Mouse (Mus musculus) hematopoietic stem cell, adult 5-6 weeks (primary cell): ENCODE results near the gene Acap2. TPM values are rescaled to one million over a fixed set of nuclear protein-coding genes. Genes with fewer than 3 reads are reported as not detected.

Source experiments
- ATAC-seq, 2 experiments: fragments of 125-278 bp in 1 of 2; replicated peaks in 1 of 2; 2 replicates each; pipeline ENCODE4 v1.8.0; 2016 to 2017; ENCODE audit warnings: inconsistent platforms in 2 of 2, mild to moderate bottlenecking in 2 of 2, moderate number of reproducible peaks in 2 of 2, low read depth in 1 of 2, moderate TSS enrichment in 1 of 2; ENCODE audit not compliant: low FRiP score in 2 of 2, poor library complexity in 2 of 2, severe bottlenecking in 2 of 2, insufficient read depth in 1 of 2, low TSS enrichment in 1 of 2
- total RNA-seq: library from RNA; stranded (forward); fragments of 172-1452, 232-1000 nt; gene quantifications from 2 replicates; pipeline ENCODE4 v1.2.3, GENCODE M21; 2017

Gene Acap2
- total RNA-seq, 1 experiment from 2014 or later = 44.5 TPM

GRCm38 (mm10) chr16:31213463-31213862 lies 12.4 kb upstream of the Acap2 start:
- no peak for ATAC-seq

- ATAC-seq = no peak
Observed at GRCm38 (mm10) chr16:31211503-31211902, 10.5 kb upstream of the Acap2 start.

GRCm38 (mm10) chr16:31210453-31210852 lies 9.4 kb upstream of the Acap2 start:
- ATAC-seq = peak in 1 of 2 experiments; percentile 29; a peak in 1 of 4 replicates

GRCm38 (mm10) chr16:31209911-31210310 lies 8.9 kb upstream of the Acap2 start:
- ATAC-seq = peak; percentile 91 to 94

GRCm38 (mm10) chr16:31205726-31206125 lies 4.7 kb upstream of the Acap2 start:
- ATAC-seq = no peak

GRCm38 (mm10) chr16:31205187-31205586 lies 4.1 kb upstream of the Acap2 start:
- no peak for ATAC-seq

GRCm38 (mm10) chr16:31204216-31204615 lies 3.2 kb upstream of the Acap2 start:
- no peak for ATAC-seq

- ATAC-seq = no peak
Observed at GRCm38 (mm10) chr16:31201704-31202103, 659 bp upstream of the Acap2 start.

GRCm38 (mm10) chr16:31199926-31200789 lies 887 bp downstream of the Acap2 start:
- peak; percentile 5 to 34; a peak in 2 of 4 replicates for ATAC-seq

GRCm38 (mm10) chr16:31199591-31199925 lies 1.5 kb downstream of the Acap2 start:
- ATAC-seq = no peak

GRCm38 (mm10) chr16:31196971-31197370 lies 4.1 kb downstream of the Acap2 start:
- no peak for ATAC-seq

GRCm38 (mm10) chr16:31192526-31192925 lies 8.5 kb downstream of the Acap2 start:
- ATAC-seq = no peak

- peak; percentile 95 to 97 for ATAC-seq
Observed at GRCm38 (mm10) chr16:31191818-31192217, 9.2 kb downstream of the Acap2 start.

- ATAC-seq = no peak
Observed at GRCm38 (mm10) chr16:31190426-31190825, 10.6 kb downstream of the Acap2 start.

- no peak for ATAC-seq
Observed at GRCm38 (mm10) chr16:31189291-31189690, 11.8 kb downstream of the Acap2 start.

- ATAC-seq = no peak
Observed at GRCm38 (mm10) chr16:31188799-31189198, 12.2 kb downstream of the Acap2 start.

GRCm38 (mm10) chr16:31188270-31188669 lies 12.8 kb downstream of the Acap2 start:
- no peak for ATAC-seq

GRCm38 (mm10) chr16:31187192-31187591 lies 13.9 kb downstream of the Acap2 start:
- ATAC-seq = no peak

GRCm38 (mm10) chr16:31185757-31186156 lies 15.3 kb downstream of the Acap2 start:
- no peak for ATAC-seq
